12 mouse cellular contexts compared by ENCODE assay signal in the genomic region with DNA sequence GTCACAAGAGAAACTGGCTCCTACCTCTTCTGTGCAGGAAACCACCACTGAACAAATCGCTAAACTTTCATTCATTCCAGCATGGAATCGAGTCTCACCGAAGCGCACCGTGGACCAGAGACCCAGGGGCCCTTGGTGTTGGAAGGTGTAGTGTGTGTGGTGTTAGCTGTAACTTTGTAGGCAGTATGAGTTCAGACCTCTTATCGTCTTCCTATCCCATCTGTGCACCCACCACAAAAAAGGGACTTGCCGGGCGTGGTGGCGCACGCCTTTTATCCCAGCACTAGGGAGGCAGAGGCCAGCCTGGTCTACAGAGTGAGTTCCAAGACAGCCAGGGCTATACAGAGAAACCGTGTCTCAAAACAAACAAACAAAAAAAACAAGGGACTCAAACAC. TPM values are rescaled to one million over a fixed set of nuclear protein-coding genes. Genes with fewer than 3 reads are reported as not detected.
DNase-seq lines count a peak whose midpoint lies in the region; ATAC-seq and TF ChIP-seq lines count a peak whose summit lies in the region.
"Had no signal": no experiment of that assay in that cellular context is flagged by ENCODE, and none has a peak within 500 bp of the region (broad histone marks: within the 10 kb centered on the region; RNA-seq: fewer than 3 reads in every experiment).

No protein-coding gene starts in this region.

- no peak for TF ChIP-seq EP300 in ES-Bruce4 (IDR thresholded peaks at IDR 0.05; ENCODE audit: insufficient read depth, low read depth, low read length)

- no peaks in the 10 kb centered on the region for H3K27me3 ChIP-seq in ES-Bruce4 (ENCODE audit: control insufficient read depth, insufficient read depth, low read length, poor library complexity, severe bottlenecking)
- H3K27me3 ChIP-seq in intestine, embryonic 15.5 days (replicated peaks), result no peaks in the 10 kb centered on the region
- no peaks in the 10 kb centered on the region for H3K27me3 ChIP-seq in midbrain, embryonic 16.5 days (ENCODE audit: control insufficient read depth, insufficient read depth, low read depth, low read length)
- H3K27me3 ChIP-seq: midbrain, embryonic 15.5 days had no signal

- no peak for TF ChIP-seq POLR2A in ES-Bruce4 (IDR thresholded peaks at IDR 0.05; ENCODE audit: insufficient read depth, low read length)

- WGBS in intestine, embryonic 15.5 days, result 71% methylated on average over 11 of the region's 11 CpGs
- 87% methylated on average over 11 of the region's 11 CpGs for WGBS in midbrain, embryonic 16.5 days

- intact Hi-C loops in gastrocnemius, adult 2 months (cut with DNase I), result no loop called here

- ATAC-seq in intestine, embryonic 15.5 days, result no peak
- ATAC-seq in megakaryocyte-erythroid progenitor cell, adult 5-6 weeks (replicated peaks; ENCODE audit: low FRiP score, low TSS enrichment, poor library complexity, severe bottlenecking), result peak; percentile 51
- ATAC-seq in midbrain, embryonic 16.5 days, result no peak
- ATAC-seq: midbrain, embryonic 15.5 days had no signal

- TF ChIP-seq CTCF in gastrocnemius, adult 2 months (IDR thresholded peaks at IDR 0.05), result no peak
- TF ChIP-seq CTCF in ES-Bruce4 (IDR thresholded peaks at IDR 0.05; ENCODE audit: low read depth, low read length), result no peak

- peak overlapping the region; percentile 78 for H3K27ac ChIP-seq in gastrocnemius, adult 2 months
- H3K27ac ChIP-seq in ES-Bruce4 (ENCODE audit: insufficient read depth, low read length), result peak overlapping the region; percentile 94
- peak overlapping the region; percentile 49 for H3K27ac ChIP-seq in intestine, embryonic 15.5 days
- H3K27ac ChIP-seq in midbrain, embryonic 16.5 days (ENCODE audit: low read length), result no peak overlapping the region
- H3K27ac ChIP-seq: heart, adult 2 months; midbrain, embryonic 15.5 days had no signal

- peak; percentile 12 for DNase-seq in gastrocnemius, adult 2 months
- DNase-seq in gastrocnemius, postnatal 4 days (ENCODE audit: low spot score in 2 of 2), result no peak
- no peak for DNase-seq in spleen, postnatal 36 days (ENCODE audit: low spot score in 2 of 2)
- DNase-seq: cerebellum, adult 9-11 months; right cerebral cortex, postnatal 14 days; thymus, postnatal 14 days had no signal

- no peak overlapping the region for H3K4me3 ChIP-seq in gastrocnemius, adult 2 months
- H3K4me3 ChIP-seq in ES-Bruce4 (ENCODE audit: low read depth, low read length), result peak overlapping the region; percentile 17
- no peak overlapping the region for H3K4me3 ChIP-seq in intestine, embryonic 15.5 days (replicated peaks)
- H3K4me3 ChIP-seq in midbrain, embryonic 16.5 days (ENCODE audit: low read depth, low read length), result no peak overlapping the region
- H3K4me3 ChIP-seq: heart, adult 2 months; midbrain, embryonic 15.5 days had no signal

- no peaks in the 10 kb centered on the region for H3K36me3 ChIP-seq in ES-Bruce4 (ENCODE audit: control insufficient read depth, insufficient read depth, low read length, poor library complexity, severe bottlenecking)
- no peaks in the 10 kb centered on the region for H3K36me3 ChIP-seq in intestine, embryonic 15.5 days
- no peaks in the 10 kb centered on the region for H3K36me3 ChIP-seq in midbrain, embryonic 16.5 days (ENCODE audit: control insufficient read depth, insufficient read depth, low read length)
- H3K36me3 ChIP-seq: midbrain, embryonic 15.5 days had no signal

- H3K4me1 ChIP-seq in ES-Bruce4 (ENCODE audit: control insufficient read depth, insufficient read depth, low read length), result peaks cover 23% of the 10 kb centered on the region
- peaks cover 58% of the 10 kb centered on the region for H3K4me1 ChIP-seq in intestine, embryonic 15.5 days (replicated peaks)
- H3K4me1 ChIP-seq in midbrain, embryonic 16.5 days (ENCODE audit: control insufficient read depth, insufficient read depth, low read length), result peaks cover 26% of the 10 kb centered on the region

- 0 out of 2 replicates have a peak overlapping the region, but pooled peaks have one; percentile 33 for H3K4me2 ChIP-seq in intestine, embryonic 15.5 days (replicated peaks)
- H3K4me2 ChIP-seq in midbrain, embryonic 16.5 days (ENCODE audit: low read length), result no peak overlapping the region
- H3K4me2 ChIP-seq: midbrain, embryonic 15.5 days had no signal

- H3K9me3 ChIP-seq in ES-Bruce4 (replicated peaks; ENCODE audit: control insufficient read depth, insufficient read depth, low read length, poor library complexity, severe bottlenecking), result no peaks in the 10 kb centered on the region
- no peaks in the 10 kb centered on the region for H3K9me3 ChIP-seq in intestine, embryonic 15.5 days
- no peaks in the 10 kb centered on the region for H3K9me3 ChIP-seq in midbrain, embryonic 16.5 days (replicated peaks; ENCODE audit: control insufficient read depth, low read length, poor library complexity, severe bottlenecking)
- H3K9me3 ChIP-seq: midbrain, embryonic 15.5 days had no signal

- H3K9ac ChIP-seq in ES-Bruce4 (ENCODE audit: low read depth, poor library complexity, severe bottlenecking), result peak overlapping the region; percentile 43
- H3K9ac ChIP-seq in intestine, embryonic 15.5 days, result no peak overlapping the region
- H3K9ac ChIP-seq in midbrain, embryonic 16.5 days (ENCODE audit: low read depth, low read length), result no peak overlapping the region
- H3K9ac ChIP-seq: midbrain, embryonic 15.5 days had no signal

RNA-seq across cellular contexts. Expression of gene Ccdc88c, which starts 13.7 kb away (rescaled TPM):
- 10 to 100 TPM; 28.4 to 34.7 TPM for total RNA-seq in gastrocnemius, adult 2 months (2021)
- 10 to 100 TPM; 51.1 to 57.3 TPM for total RNA-seq in gastrocnemius, postnatal 4 days (2021)
- polyA plus RNA-seq in ES-Bruce4 (2011; ENCODE audit: insufficient read depth, insufficient read length, low read depth, missing spikeins), result 69.0 and 73.5 TPM in 2 replicates
- 13.6 and 14.9 TPM in 2 replicates for polyA plus RNA-seq in intestine, embryonic 15.5 days (2015; fragmentation: Nextera tagmentation; extraction: Ambion mirVana)
- 57.8 and 68.4 TPM in 2 replicates for total RNA-seq in megakaryocyte-erythroid progenitor cell, adult 5-6 weeks (2014; fragmentation: Nextera tagmentation)
- 66.9 and 100 TPM in 2 replicates for total RNA-seq in megakaryocyte-erythroid progenitor cell, adult 5-6 weeks (2017)
- polyA plus RNA-seq in midbrain, embryonic 16.5 days (2015; fragmentation: Nextera tagmentation; extraction: Ambion mirVana), result 12.0 and 12.5 TPM in 2 replicates
